Mouse (Mus musculus): ENCODE measurements at regions not wholly inside any gene's neighbourhood (a gene's known extent, or its start where the extent isn't known, plus 50 kb on each side); places are given as distances from the start of the nearest gene placed in this dataset.

- peak; percentile 42 for TF ChIP-seq CTCF (IDR thresholded peaks at IDR 0.05)
- H3K27ac ChIP-seq (ENCODE audit: low read depth, low read length), result no peak overlapping the region
- no peaks in the 10 kb centered on the region for H3K9me3 ChIP-seq (ENCODE audit: low read length)
- H3K36me3 ChIP-seq (ENCODE audit: insufficient read depth, low read length), result no peaks in the 10 kb centered on the region
- no peak for ATAC-seq (ENCODE audit: low FRiP score)
- H3K4me3 ChIP-seq (ENCODE audit: low read depth, low read length), result no peak overlapping the region
- no peak overlapping the region for H3K9ac ChIP-seq (replicated peaks; ENCODE audit: low read length, poor library complexity, severe bottlenecking)
- 4% methylated on average over 13 of the region's 13 CpGs for WGBS
- peaks cover 10% of the 10 kb centered on the region; the same call in 1 of the 2 replicates for H3K4me1 ChIP-seq (ENCODE audit: insufficient read depth, low read length)
- no peaks in the 10 kb centered on the region for H3K27me3 ChIP-seq (ENCODE audit: insufficient read depth, low read length)
- peak overlapping the region; percentile 22 for H3K4me2 ChIP-seq (ENCODE audit: low read depth, low read length, poor library complexity, severe bottlenecking)
- DNase-seq (ENCODE audit: low spot score), result peak; percentile 70
Measured at GRCm38 (mm10) chr4:140380733-140381132, 134.1 kb upstream of the Igsf21 start.

- 86% methylated on average over 1 of the region's 1 CpGs for WGBS
- no peaks in the 10 kb centered on the region for H3K9me3 ChIP-seq (ENCODE audit: low read length)
- H3K27me3 ChIP-seq (ENCODE audit: insufficient read depth, low read length), result no peaks in the 10 kb centered on the region
- no peak for TF ChIP-seq CTCF (IDR thresholded peaks at IDR 0.05)
- ATAC-seq (ENCODE audit: low FRiP score) (no peak), DNase-seq (ENCODE audit: low spot score) (no peak)
- H3K36me3 ChIP-seq (ENCODE audit: insufficient read depth, low read length), result no peaks in the 10 kb centered on the region
- H3K4me1 ChIP-seq (ENCODE audit: insufficient read depth, low read length), result peaks cover 10% of the 10 kb centered on the region; the same call in 1 of the 2 replicates
- H3K4me2 ChIP-seq (ENCODE audit: low read depth, low read length, poor library complexity, severe bottlenecking), result no peak overlapping the region
- H3K27ac ChIP-seq (ENCODE audit: low read depth, low read length), result no peak overlapping the region
- no peak overlapping the region for H3K9ac ChIP-seq (replicated peaks; ENCODE audit: low read length, poor library complexity, severe bottlenecking)
- no peak overlapping the region for H3K4me3 ChIP-seq (ENCODE audit: low read depth, low read length)
Measured at GRCm38 (mm10) chr4:140377941-140378340, 131.4 kb upstream of the Igsf21 start.

- 38% methylated on average over 11 of the region's 11 CpGs for WGBS
- Histone ChIP-seq H3K4me3 (ENCODE audit: low read depth, low read length) (no peak overlapping the region), H3K27me3 (ENCODE audit: insufficient read depth, low read length) (no peaks in the 10 kb centered on the region), H3K36me3 (ENCODE audit: insufficient read depth, low read length) (no peaks in the 10 kb centered on the region), H3K4me1 (ENCODE audit: insufficient read depth, low read length) (no peaks in the 10 kb centered on the region), H3K27ac (ENCODE audit: low read depth, low read length) (no peak overlapping the region), H3K9ac (replicated peaks; ENCODE audit: low read length, poor library complexity, severe bottlenecking) (no peak overlapping the region), H3K9me3 (ENCODE audit: low read length) (no peaks in the 10 kb centered on the region), H3K4me2 (ENCODE audit: low read depth, low read length, poor library complexity, severe bottlenecking) (no peak overlapping the region)
- ATAC-seq (ENCODE audit: low FRiP score) (no peak), DNase-seq (ENCODE audit: low spot score) (peak; percentile 57)
- peak; percentile 73 for TF ChIP-seq CTCF (IDR thresholded peaks at IDR 0.05)
Measured at GRCm38 (mm10) chr4:140372586-140373325, 126.2 kb upstream of the Igsf21 start.

- Histone ChIP-seq H3K4me1 (ENCODE audit: insufficient read depth, low read length) (no peaks in the 10 kb centered on the region), H3K36me3 (ENCODE audit: insufficient read depth, low read length) (no peaks in the 10 kb centered on the region), H3K27ac (ENCODE audit: low read depth, low read length) (no peak overlapping the region), H3K4me2 (ENCODE audit: low read depth, low read length, poor library complexity, severe bottlenecking) (no peak overlapping the region), H3K27me3 (ENCODE audit: insufficient read depth, low read length) (no peaks in the 10 kb centered on the region), H3K4me3 (ENCODE audit: low read depth, low read length) (no peak overlapping the region), H3K9ac (replicated peaks; ENCODE audit: low read length, poor library complexity, severe bottlenecking) (no peak overlapping the region), H3K9me3 (ENCODE audit: low read length) (no peaks in the 10 kb centered on the region)
- DNase-seq (ENCODE audit: low spot score), result no peak
- TF ChIP-seq CTCF (IDR thresholded peaks at IDR 0.05), result no peak
- no peak for ATAC-seq (ENCODE audit: low FRiP score)
- 85% methylated on average over 20 of the region's 20 CpGs for WGBS
Measured at GRCm38 (mm10) chr4:140371426-140372213, 125.0 kb upstream of the Igsf21 start.

- no peak overlapping the region for H3K4me2 ChIP-seq (ENCODE audit: low read depth, low read length, poor library complexity, severe bottlenecking)
- no peaks in the 10 kb centered on the region for H3K36me3 ChIP-seq (ENCODE audit: insufficient read depth, low read length)
- WGBS, result 30% methylated on average over 8 of the region's 8 CpGs
- DNase-seq (ENCODE audit: low spot score), result peak; percentile 44
- no peaks in the 10 kb centered on the region for H3K4me1 ChIP-seq (ENCODE audit: insufficient read depth, low read length)
- H3K4me3 ChIP-seq (ENCODE audit: low read depth, low read length), result no peak overlapping the region
- H3K9me3 ChIP-seq (ENCODE audit: low read length), result no peaks in the 10 kb centered on the region
- TF ChIP-seq CTCF (IDR thresholded peaks at IDR 0.05), result no peak
- no peak overlapping the region for H3K27ac ChIP-seq (ENCODE audit: low read depth, low read length)
- no peak overlapping the region for H3K9ac ChIP-seq (replicated peaks; ENCODE audit: low read length, poor library complexity, severe bottlenecking)
- no peaks in the 10 kb centered on the region for H3K27me3 ChIP-seq (ENCODE audit: insufficient read depth, low read length)
- ATAC-seq (ENCODE audit: low FRiP score), result no peak
Measured at GRCm38 (mm10) chr4:140366975-140367680, 120.5 kb upstream of the Igsf21 start.
